Mouse (Mus musculus): ENCODE measurements around the gene Arl4d.

- TF ChIP-seq CTCF (IDR thresholded peaks at IDR 0.05; ENCODE audit: low read depth) (no peak), EP300 (optimal IDR thresholded peaks at IDR 0.05) (no peak)
These were observed 30.7 kb downstream of the Arl4d start for GRCm38 (mm10) chr11:101695906-101696661.

All from stomach, postnatal 0 days (tissue).